Mouse (Mus musculus) C2C12 (cell line): ENCODE results near the gene Timm29. TPM values are rescaled to one million over a fixed set of nuclear protein-coding genes. Genes with fewer than 3 reads are reported as not detected.

Experiments used
- H3K27me3 ChIP-seq: one replicate; pipeline ENCODE4 v1.6.1; 2011; ENCODE audit not compliant: control insufficient read depth, insufficient read depth, insufficient read length
- H3K36me3 ChIP-seq: one replicate; pipeline ENCODE4 v1.6.1; 2011; ENCODE audit not compliant: control insufficient read depth, insufficient read depth
- H3K4me3 ChIP-seq: one replicate; pipeline ENCODE4 v1.5.1; 2011; ENCODE audit warnings: mild to moderate bottlenecking, control low read depth; ENCODE audit not compliant: poor library complexity, insufficient read depth, severe bottlenecking
- H3K79me2 ChIP-seq: one replicate; pipeline ENCODE4 v1.6.1; 2011; ENCODE audit not compliant: control insufficient read depth, insufficient read depth
- H3K79me3 ChIP-seq: one replicate; pipeline ENCODE4 v1.6.1; 2011; ENCODE audit warnings: low read depth, control low read depth
- H3ac ChIP-seq: one replicate; pipeline ENCODE3; 2011; ENCODE audit warnings: low read depth; ENCODE audit not compliant: control insufficient read depth, insufficient read length
- CEBPB ChIP-seq: IDR thresholded peaks from one replicate; pipeline ENCODE4 v1.6.1; 2011; ENCODE audit warnings: low read depth, mild to moderate bottlenecking, control low read depth, moderate library complexity
- CTCF ChIP-seq: IDR thresholded peaks from one replicate; pipeline ENCODE4 v1.5.1; 2011; ENCODE audit not compliant: control insufficient read depth, insufficient read depth, insufficient read length
- FOSL1 ChIP-seq: IDR thresholded peaks from one replicate; pipeline ENCODE4 v1.8.0; 2011; ENCODE audit warnings: mild to moderate bottlenecking, low read length; ENCODE audit not compliant: poor library complexity, insufficient read depth, severe bottlenecking
- MAX ChIP-seq: IDR thresholded peaks from one replicate; pipeline ENCODE4 v1.6.1; 2011; ENCODE audit warnings: mild to moderate bottlenecking, control low read depth
- MYOD1 ChIP-seq: IDR thresholded peaks from one replicate; pipeline ENCODE4 v1.6.1; 2011; ENCODE audit warnings: low read depth; ENCODE audit not compliant: control insufficient read depth, insufficient read length
- MYOG ChIP-seq: IDR thresholded peaks from one replicate; pipeline ENCODE4 v1.6.1; 2011; ENCODE audit not compliant: control insufficient read depth, insufficient read length; ENCODE audit errors: extremely low read depth
- USF1 ChIP-seq: IDR thresholded peaks from one replicate; pipeline ENCODE4 v1.6.1; 2011; ENCODE audit warnings: low read depth, mild to moderate bottlenecking, control low read depth, moderate library complexity
- microRNA-seq: library from miRNA; unstranded; fragments of <30 nt; microRNA quantifications from one replicate; pipeline ENCODE4, GENCODE M21; 2019; ENCODE audit warnings: borderline microRNAs expressed
- polyA plus RNA-seq: library from polyadenylated mRNA; unstranded; fragments of >200 nt; fragmentation: generic; extraction: Trizol; gene quantifications from one replicate; pipeline ENCODE4 v1.2.1, GENCODE M21; 2012; ENCODE audit warnings: missing spikeins

The Timm29 gene
- polyA plus RNA-seq, 1 experiment: 20.8 TPM

DNA sequence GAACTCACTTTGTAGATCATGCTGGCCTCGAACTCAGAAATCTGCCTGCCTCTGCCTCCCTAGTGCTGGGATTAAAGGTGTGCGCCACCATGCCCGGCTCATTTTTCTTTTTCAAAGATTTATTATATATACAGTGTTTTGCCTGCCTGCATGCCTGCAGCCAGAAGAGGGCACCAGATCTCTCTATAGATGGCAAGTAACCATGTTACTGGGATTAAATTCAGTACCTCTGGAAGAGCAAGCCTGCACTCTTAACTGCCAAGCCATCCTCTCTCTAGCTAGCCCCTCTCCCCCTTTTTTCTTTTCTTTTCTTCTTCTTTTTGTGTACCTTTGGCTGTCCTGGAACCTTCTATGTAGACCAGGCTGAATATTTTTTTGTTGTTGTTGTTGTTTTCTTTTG lies 38.2 kb downstream of the Timm29 start:
- H3K27me3 ChIP-seq: no peaks in the 10 kb centered on the region
- H3K4me3 ChIP-seq: no peak overlapping the region
- H3ac ChIP-seq: no peak overlapping the region
- TF ChIP-seq FOSL1 (no peak), MAX (no peak), MYOG (no peak), CTCF (no peak), CEBPB (no peak), MYOD1 (no peak), USF1 (no peak)
- H3K79me3 ChIP-seq: peaks cover 81% of the 10 kb centered on the region
- peaks cover 99% of the 10 kb centered on the region for H3K79me2 ChIP-seq
- peaks cover 42% of the 10 kb centered on the region for H3K36me3 ChIP-seq

DNA sequence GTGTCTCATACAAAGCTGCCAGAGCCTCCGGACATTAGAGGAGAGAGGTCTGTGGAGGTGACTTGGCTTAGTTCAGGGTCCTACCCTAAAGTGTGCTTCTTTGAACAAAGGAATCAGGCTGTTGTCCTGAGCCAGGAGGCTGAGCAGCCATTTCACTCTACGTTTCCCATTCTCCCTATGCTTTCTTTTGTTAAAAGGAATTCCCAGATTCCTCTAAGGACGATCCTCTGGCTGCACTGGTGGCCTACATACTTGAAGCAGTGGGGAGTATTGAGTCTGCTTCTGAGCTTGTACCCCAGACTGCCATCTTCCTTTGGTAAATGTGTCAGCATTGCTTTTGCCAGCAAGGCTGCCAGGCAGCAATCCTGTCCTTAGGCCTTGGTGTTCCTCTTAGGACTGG lies 40.6 kb downstream of the Timm29 start:
- H3K79me2 ChIP-seq: peaks cover 79% of the 10 kb centered on the region
- H3K27me3 ChIP-seq: no peaks in the 10 kb centered on the region
- TF ChIP-seq MYOG: no peak
- no peak for TF ChIP-seq USF1
- no peak for TF ChIP-seq CTCF
- TF ChIP-seq CEBPB: no peak
- TF ChIP-seq MAX: no peak
- peaks cover 61% of the 10 kb centered on the region for H3K79me3 ChIP-seq
- no peak overlapping the region for H3ac ChIP-seq
- peaks cover 66% of the 10 kb centered on the region for H3K36me3 ChIP-seq
- no peak overlapping the region for H3K4me3 ChIP-seq

DNA sequence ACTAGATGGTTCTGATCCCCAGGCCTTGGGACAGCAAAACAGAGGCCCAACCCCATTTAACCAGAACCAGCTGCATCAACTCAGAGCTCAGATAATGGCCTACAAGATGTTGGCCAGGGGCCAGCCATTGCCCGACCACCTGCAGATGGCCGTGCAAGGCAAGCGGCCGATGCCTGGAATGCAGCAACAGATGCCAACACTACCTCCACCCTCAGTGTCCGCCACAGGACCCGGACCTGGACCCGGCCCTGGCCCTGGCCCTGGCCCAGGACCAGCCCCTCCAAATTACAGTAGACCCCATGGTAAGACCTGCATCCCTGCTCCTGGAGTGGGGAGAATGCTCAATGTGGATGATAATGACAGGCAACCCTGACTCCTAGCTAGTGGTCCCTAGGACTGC lies 43.1 kb downstream of the Timm29 start:
- H3K36me3 ChIP-seq: peaks cover 88% of the 10 kb centered on the region

DNA sequence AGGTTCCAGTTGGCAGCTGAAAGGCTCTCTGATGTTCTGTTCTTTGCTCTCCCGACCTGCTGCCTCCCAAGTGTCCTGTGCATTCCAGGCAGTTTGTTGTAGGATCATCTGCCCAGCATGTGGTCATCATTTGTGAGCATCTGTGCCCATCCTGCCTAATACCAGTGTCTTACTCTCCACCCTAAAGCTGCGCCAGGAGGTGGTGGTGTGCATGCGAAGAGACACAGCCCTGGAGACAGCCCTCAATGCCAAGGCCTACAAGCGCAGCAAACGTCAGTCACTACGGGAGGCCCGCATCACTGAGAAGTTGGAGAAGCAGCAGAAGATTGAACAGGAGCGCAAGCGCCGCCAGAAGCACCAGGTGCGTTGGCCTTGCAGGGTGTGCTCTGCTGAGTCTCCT lies 46.5 kb downstream of the Timm29 start:
- Histone ChIP-seq H3ac (no peak overlapping the region), H3K36me3 (peaks cover 98% of the 10 kb centered on the region), H3K4me3 (no peak overlapping the region), H3K79me3 (peaks cover 10% of the 10 kb centered on the region), H3K27me3 (no peaks in the 10 kb centered on the region), H3K79me2 (peaks cover 21% of the 10 kb centered on the region)
- TF ChIP-seq USF1 (no peak), FOSL1 (no peak), MAX (no peak), MYOD1 (no peak), CTCF (no peak), CEBPB (no peak), MYOG (no peak)

More for the DNA sequence above, 43.1 kb downstream of the Timm29 start:
- Histone ChIP-seq H3K79me2 (peaks cover 54% of the 10 kb centered on the region), H3K4me3 (no peak overlapping the region), H3K79me3 (peaks cover 41% of the 10 kb centered on the region), H3ac (no peak overlapping the region), H3K27me3 (no peaks in the 10 kb centered on the region)
- TF ChIP-seq FOSL1: no peak
- TF ChIP-seq MAX: no peak
- TF ChIP-seq USF1: no peak
- TF ChIP-seq CTCF: no peak
- TF ChIP-seq MYOG: no peak
- TF ChIP-seq MYOD1: no peak
- no peak for TF ChIP-seq CEBPB

Small RNA genes within 50 kb of the gene (microRNA-seq; reads per million reads assigned to microRNA genes)
- not detected for gene Mir1946b

Other genes starting within 250 kb of the Timm29 start
- gene Ilf3, start 224.9 kb upstream of the Timm29 start, polyA plus RNA-seq: 66.6 TPM
- gene Qtrt1, start 180.9 kb upstream of the Timm29 start, polyA plus RNA-seq: 61.7 TPM
- gene Dnm2, start 167.8 kb upstream of the Timm29 start, polyA plus RNA-seq: 64.4 TPM
- gene Tmed1, start 82.5 kb upstream of the Timm29 start, polyA plus RNA-seq: 100 TPM
- 0.19 TPM for gene AB124611, start 66.5 kb upstream of the Timm29 start, polyA plus RNA-seq
- 69.9 TPM for gene Carm1, start 45.8 kb upstream of the Timm29 start, polyA plus RNA-seq
- gene Yipf2, start 106 bp downstream of the Timm29 start, polyA plus RNA-seq: 12.5 TPM
- 72.2 TPM for gene Smarca4, start 23.4 kb downstream of the Timm29 start, polyA plus RNA-seq
- 58.3 TPM for gene Ldlr, start 130.8 kb downstream of the Timm29 start, polyA plus RNA-seq
- gene Spc24, start 167.6 kb downstream of the Timm29 start, polyA plus RNA-seq: 80.1 TPM
- 43.3 TPM for gene Kank2, start 206.0 kb downstream of the Timm29 start, polyA plus RNA-seq
- 0.04 TPM for gene Angptl8, start 242.8 kb downstream of the Timm29 start, polyA plus RNA-seq